Mouse (Mus musculus) cerebral cortex, adult 2 months (tissue): ENCODE results near the gene Crtac1.

Experiments
- WGBS: fragments of 180-500 bp; shearing (Covaris S2); methylation state at CpG from one replicate; pipeline ENCODE4 v1.1.7; 2018; 5-methylcytosine and 5-hydroxymethylcytosine counted together

Gene Crtac1

DNA sequence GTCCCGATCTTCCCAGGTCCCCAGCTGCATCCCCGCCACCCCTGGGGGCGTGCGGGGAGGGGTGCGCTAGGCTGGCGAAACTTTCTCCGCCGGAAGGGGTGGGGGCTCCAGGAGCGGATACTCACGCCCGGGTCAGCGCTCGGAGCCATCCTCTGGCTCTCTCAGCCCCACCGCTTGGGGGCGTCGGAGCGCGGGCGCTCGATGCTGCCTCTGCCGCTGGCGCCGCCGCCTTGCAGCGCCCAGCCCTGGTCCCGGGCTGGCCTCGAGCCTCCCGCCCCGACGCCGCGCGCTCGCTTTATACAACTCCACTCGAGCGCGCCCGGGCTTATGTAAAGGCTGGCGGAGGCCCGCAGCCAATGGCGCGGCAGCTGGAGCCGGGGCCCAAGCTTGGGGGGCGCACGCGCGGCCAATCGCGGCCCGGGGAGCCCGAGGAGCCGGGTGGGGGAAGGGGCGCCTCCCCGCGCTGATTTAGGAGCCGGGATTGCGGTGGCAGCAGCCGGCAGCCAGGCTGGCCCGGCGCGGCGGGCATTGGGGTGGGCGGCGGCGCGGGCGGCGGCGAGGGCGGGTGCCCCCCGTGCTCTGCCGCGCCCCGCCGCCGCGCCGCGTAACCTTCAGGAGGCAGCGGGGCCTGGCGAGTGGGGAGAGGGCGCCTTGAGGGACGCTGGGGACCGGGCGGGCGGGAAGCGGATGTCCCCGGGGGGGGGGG is at the start of gene Crtac1:
TSS of gene Crtac1 (minus strand) at position 299 of the 706 bp plus-strand sequence.
- 1% methylated on average over 82 of the region's 88 CpGs for WGBS

DNA sequence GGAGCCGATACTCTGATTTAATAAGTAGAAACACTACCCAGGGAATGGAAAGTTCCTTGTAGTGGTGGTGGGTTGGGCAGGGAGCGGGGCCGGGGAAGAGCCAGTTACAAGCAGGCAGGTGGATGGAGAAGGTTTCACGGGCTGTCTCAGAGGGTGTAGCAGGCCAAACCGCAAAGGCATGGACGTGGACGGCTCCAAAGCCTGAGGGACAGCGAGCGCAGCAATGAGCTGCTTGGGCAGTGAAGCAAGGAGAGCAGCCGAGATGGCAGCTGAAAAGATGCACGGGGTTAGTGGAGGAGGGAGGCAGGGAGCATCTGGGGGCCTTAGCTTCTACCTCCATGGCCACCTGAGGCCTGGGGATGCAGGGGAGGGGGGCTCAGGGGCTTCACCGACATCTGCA is 46.7 kb upstream of the Crtac1 start:
- WGBS, result 64% methylated on average over 12 of the region's 12 CpGs

DNA sequence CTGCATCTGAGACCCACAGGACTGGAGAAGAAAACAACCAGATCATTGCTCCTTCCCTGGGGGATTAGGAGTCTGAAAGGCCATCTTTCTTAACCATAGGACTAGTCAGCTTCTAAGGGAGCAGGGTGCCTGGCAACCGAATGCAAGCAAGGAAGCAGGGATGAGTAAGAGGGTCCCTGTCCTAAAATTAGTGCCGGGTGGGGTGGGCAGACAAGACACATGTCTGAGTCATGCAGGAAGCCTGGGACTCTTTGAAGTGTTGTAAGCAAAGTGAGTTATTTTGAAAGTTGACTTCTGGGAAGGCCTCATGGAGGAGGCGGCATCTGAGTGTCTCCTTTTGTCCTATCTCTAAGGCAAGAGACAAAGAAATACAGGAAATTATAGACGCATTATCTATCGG is 46.2 kb upstream of the Crtac1 start:
- 42% methylated on average over 5 of the region's 5 CpGs for WGBS

DNA sequence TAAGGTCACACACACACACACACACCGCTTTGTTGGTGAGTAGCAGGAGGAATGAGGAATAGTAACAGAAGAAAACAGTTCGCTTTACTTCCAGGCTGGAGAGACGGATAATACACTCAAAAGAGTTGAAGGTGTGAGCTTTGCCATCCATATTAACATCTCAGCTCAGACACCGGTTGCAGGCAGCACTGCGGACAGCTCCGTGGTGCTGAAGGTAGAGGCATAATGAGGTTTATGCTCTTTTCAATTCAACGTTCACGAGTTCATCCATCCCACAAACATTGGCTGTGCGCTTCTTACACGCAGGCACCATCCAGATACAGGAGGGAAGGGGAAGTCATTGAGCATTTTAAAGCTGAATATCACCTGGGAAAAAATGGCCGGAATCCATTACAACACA is 41.2 kb upstream of the Crtac1 start:
- WGBS, result 59% methylated on average over 11 of the region's 11 CpGs

DNA sequence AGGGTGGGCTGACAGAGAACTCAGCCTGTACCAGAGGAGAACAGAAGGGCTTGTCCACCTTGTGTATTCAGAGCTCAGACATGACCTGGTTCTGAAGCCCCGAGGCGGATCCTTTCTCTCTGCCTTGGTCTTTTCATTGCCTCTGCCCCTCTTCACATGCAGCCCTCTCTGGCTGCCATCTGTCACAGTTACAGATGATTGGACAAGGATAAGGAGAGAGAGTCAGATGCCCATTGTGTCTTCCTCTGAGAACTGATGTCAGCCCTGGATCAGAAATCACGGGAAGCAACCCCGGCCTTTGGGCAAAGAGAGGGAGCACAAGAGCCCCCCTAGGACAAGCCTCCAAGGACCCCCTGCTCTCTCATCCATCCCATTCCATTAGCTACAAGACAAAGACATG is 40.0 kb upstream of the Crtac1 start:
- 90% methylated on average over 4 of the region's 4 CpGs for WGBS

DNA sequence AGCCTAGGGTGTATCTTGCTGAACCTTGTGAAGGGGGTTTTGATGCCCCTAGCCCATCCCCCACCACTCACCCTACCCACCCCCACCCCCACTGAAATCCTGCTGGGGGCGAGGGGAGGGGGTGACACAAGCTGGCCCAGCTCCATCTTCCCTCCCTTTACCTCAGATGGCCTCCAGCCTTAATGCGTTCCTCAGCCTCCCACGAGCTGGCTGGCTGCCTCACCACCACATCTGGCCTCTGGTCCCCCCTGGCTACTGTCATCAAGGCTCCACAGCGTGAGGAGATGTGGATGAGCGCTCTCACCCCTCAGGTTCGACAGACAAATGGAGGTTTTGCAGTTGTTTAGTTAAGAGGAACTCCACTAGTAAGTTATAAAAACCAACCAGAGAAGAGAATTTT is 30.3 kb upstream of the Crtac1 start:
- 43% methylated on average over 6 of the region's 6 CpGs for WGBS

DNA sequence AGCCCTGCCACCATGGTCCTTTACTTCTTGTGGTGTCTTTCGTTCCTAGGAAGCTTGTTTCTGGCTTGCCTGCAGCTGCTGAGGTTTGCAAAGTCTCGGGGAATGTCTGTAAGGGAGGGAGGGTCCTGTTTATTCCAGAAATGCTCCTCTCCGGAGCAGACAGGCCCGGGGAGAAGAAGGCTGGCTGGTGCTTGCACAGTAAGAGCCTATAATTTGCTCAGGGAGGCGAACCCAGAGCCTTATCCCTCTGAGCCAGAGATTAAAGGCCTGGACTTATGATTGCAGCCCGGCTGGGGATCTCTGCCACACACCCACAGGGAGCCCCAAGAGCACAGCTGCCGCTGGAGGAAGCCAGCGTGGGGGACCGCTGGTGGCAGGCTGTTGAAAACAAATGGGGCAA is 29.8 kb upstream of the Crtac1 start:
- WGBS, result 35% methylated on average over 9 of the region's 9 CpGs

DNA sequence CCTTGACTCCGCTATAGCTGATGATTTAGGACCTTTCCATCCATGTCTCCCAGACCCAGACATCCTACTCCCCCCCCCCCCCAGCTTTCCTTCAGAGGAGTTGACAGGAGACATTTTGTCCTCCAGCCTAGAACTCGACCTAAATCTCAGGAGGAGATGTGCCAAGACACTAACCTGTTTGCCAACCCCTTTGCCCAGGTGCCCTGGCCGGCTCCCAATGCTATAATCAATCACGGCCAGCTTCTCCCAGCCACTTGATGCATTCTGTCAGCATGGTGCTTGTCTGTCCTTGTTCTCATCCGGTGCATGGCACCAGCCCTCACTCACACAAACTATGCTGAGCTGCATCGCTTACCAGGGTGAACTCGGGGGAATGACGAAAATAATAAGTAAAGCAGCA is 27.9 kb upstream of the Crtac1 start:
- WGBS, result 82% methylated on average over 8 of the region's 8 CpGs

DNA sequence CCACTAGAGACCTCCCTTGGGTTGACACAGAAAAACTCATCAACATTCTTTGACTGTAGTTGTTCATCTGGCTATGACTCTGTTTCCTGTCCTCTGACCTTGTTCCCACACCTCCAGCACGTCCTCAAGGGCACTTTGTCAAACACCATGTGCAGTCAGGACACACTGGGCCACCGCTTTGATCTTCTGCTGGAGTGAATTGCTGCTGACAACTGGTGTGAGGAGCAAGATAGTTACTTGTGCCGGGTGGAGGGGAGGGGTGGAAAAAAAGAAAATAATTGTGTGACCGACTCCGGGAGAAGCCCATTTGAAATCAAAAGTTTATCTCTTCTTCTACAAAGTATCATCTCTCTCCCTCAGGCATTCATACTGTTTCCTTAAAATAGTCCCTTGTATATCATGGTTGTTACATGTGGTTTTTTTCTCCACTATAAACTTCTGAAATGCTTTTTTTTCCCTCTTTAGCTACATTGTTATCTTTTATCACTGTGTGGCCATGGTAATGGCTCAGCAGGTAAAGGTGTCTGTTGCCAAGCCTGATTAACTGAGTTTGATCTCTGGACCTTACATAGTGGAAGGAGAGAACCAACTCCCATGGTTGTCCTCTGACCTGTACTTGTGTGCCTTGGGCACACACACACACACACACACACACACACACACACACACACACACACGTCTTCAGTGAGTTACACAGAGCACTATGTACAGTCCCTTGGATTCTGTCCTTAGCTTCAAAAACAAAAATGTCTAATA is 23.1 kb upstream of the Crtac1 start:
- WGBS, result 73% methylated on average over 6 of the region's 6 CpGs

DNA sequence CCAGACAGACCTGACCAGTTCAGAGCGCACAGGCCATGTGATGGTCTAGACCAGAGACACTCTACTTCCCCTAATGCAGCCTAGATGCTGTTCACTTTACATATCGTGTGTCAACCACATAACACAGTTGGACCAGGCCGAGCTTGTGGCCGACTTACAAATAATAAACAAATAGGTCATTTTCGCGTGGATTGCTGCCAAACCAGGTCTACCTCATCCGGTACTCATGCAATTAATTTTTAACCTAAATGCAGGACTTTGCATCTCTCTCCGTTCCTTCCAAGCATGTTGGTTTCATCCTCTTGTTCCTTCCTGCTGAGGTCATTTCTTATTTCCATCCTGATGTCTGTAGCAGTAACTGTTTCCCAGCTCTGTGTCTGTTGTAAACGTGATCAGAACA is 22.4 kb upstream of the Crtac1 start:
- WGBS, result 87% methylated on average over 9 of the region's 9 CpGs

DNA sequence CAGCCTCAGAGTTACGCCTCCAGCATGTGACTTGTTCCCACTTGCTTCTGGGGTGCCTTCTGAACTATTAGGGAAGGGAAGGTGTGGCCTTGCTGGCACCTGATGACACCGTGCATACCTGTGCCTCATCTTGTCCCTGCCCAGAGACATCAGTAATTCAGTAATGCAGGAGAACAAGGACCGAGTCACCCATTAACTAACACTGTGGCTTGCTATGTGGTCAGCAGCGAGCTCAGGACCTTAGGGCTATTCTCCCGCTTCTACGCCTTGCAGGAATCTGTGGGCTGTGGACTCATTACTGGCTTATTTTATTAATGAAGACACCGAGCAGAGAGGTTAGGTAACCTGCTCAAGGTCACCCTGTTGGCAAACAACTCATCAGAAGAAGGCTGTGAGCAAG is 21.0 kb upstream of the Crtac1 start:
- 90% methylated on average over 7 of the region's 7 CpGs for WGBS

DNA sequence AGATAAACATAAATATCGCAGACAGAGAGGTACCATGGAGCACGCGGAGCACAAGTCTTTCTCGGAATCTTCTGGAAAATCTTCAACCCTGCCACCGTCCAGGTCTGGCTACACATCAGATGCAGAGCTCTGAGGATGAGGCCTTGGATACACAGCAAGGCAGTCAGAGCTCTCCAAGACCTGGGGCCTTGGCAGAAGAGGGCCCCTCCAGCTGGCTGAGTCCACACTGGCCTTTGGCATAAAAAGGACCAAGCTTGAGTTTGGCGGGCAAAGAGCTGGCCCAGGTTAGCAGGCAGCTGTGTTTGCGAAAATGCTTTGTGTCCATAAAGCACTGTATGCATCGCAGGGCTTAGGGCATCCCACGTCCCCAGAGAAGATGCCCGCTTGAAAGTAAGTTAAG is 17.0 kb upstream of the Crtac1 start:
- 82% methylated on average over 10 of the region's 10 CpGs for WGBS

DNA sequence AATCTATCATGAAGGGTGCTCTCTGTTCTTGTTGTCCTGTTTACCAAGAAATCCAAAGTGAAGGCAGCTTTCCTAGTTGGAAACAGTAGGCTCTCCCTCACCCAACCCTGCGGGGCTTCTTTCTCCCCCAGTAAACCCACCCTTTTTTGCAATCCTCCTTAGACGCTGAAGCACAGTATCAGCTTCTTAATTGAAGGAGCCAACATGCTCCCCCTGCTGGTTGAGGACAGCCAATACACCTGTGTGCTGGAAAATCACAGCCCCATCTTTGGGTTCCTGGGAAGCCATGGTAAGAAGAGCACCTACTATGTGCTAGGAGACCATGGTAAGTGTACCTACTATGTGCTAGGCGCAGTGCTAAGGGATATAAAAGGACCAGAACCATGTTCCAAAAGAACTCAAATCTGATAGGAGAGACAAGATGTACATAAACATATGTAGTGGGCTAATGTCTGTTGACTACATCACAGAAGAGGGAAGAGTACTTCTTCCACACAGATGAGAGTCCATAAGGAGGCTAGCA is 12.4 kb upstream of the Crtac1 start:
- 10% methylated on average over 3 of the region's 3 CpGs for WGBS

DNA sequence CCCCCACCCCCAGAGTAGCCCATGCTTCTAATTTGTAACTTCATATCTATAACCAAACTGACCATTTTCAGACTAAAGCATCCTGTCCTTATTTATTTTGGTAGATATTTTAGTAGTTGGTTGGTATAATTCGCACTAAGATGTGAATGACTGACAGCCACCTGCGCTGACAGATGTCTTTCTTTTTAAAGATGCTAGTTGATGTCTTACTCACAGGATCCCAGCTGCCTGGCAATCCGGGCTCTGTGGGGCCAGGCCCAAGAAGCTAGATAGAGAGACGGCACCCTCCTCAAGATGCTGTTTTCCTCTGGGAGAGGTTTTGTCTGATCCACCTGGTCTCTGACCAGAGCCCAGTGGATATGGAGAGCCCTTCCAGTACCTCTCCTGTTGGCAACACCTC is 11.7 kb upstream of the Crtac1 start:
- WGBS, result 65% methylated on average over 4 of the region's 4 CpGs

DNA sequence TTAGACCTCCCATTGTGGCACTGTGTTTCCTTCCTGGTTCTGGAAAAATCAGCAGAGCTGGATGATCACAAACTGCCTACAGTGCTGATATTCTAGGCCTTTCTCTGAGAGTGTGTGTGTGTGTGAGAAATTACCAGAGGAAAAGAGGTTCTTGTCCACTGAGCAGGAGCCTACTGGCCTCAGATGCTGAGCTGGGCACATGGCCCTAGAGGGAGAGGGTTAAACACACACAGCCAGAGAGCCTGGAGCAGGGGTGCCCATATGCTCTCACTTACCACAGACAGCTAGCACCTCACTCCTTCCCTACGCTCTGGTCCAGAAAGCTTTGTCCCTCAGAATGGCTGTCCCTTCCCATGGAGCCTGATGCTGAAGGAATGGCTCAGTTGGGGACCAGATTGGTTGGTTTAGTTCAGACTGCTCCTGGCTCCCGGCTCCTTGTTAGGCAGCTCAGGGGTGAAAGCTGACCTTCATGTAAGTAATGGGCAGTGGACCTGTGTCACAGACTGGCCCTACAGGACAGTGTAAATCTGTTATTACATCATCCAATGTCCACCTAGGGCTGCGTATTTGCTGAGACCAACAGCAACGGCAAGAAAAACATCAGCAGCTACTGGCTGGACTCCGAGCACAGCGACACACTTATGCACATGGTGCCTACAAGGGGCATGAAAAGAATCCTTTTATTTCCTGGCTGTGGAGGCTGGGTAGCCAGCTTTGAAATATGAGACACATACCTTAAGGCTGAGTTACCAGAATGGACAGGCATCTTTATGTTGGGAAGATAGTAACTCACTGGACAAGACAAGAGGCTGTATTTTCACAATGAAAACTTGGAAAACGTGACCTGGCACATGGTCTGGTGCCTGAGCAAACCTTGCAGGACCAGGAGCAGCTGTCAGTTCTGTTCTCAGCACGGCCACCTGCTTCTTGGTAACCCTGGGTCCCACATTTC is 10.9 kb upstream of the Crtac1 start:
- 69% methylated on average over 8 of the region's 8 CpGs for WGBS

DNA sequence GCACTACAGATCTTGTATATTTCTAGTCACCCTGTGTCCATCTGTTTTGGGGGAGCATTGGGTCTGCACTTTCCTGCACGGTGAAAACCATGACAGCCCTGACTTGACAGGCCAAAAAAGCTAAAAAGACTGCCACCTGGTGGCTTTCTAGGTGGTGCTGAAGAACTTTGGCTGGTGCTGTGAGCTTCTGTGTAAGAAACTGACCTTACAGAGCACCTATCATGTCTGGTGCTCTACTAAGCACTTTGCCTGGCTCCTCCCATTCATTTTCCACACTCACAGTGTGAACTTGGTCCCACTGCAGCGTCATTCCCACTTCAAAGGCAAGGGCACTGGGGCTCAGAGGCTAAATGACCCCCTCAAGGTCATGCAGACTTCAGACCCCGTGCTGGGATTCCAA is 8.5 kb upstream of the Crtac1 start:
- WGBS, result 54% methylated on average over 3 of the region's 3 CpGs

DNA sequence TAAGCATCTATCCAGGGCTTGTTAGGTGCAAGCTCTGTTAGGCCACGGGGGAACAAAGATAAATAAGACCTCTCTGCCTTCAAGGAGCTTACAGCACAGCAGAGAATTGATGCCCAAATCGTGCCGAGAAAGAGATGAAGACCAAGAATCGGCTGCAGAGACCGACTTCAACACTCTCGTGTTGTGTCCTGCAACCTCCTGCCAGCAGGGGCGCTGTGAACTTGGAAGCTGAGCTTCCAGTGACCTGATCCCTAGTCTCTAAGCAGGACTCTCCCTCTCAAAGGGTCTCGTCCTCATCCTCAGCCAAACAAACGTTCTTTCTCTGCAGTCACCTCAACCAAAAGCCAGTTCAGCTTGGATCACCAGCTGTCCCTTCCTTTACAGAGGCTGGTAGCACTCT is 7.8 kb upstream of the Crtac1 start:
- WGBS, result 82% methylated on average over 9 of the region's 9 CpGs

DNA sequence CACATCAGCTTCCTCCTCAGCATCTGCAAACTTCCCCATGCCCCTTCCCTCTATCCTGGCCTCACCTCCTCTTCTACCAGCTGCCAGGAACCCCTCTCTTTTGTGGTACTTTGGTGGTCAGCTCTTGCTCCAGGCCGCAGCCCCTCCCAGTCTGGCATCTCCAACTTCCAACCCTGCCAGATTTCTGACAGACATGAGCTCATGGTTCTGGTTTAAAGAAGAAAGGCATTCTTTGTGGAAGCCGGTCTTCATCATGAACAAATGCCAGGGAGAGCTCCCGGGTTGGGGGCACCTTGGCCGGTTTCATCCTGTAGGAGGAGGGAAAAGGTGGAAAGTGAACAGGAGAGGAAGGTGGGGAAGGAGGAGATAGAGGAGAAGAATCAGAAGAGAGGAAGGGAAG is 4.0 kb upstream of the Crtac1 start:
- WGBS, result 39% methylated on average over 4 of the region's 4 CpGs

DNA sequence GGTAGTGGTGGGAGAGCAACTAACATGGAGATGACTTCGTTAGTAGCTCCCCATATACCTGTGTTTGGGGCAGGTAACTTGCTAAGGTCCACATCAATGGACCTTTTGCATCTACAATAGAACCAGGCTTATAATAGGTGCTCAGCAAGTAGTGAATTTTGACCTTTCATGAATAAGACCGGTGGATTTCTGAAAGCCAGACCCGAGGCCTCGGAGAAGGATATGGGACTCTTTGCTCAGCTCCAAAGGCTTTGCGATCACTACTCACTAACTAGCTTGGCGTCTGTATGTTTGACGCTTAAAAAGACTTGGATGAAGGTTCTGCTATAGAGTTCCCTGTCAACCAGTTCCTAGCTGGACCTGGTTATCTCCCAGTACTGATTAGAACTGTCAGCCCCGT is 1.2 kb upstream of the Crtac1 start:
- WGBS, result 48% methylated on average over 8 of the region's 8 CpGs

DNA sequence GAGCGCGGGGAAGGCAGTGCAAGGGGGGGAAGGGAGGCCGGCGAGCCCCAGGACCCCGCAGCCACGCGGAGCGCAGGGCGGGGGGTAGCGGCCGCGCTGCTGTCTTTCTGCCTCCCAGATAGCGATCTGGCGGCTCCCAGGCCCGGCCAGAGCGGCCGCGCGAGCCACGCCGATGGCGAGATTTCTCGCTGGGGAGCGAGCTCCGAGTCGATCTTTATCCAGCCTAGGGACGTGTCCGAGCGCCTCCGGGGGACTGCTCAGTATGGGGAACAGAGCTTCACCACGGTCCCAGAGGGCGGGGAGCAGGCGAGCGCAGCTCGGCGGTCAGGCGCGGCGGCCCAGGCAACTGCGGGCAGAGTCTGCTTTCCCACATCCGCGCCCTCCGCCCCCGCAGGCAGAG is 608 bp upstream of the Crtac1 start:
- WGBS, result 2% methylated on average over 37 of the region's 44 CpGs

DNA sequence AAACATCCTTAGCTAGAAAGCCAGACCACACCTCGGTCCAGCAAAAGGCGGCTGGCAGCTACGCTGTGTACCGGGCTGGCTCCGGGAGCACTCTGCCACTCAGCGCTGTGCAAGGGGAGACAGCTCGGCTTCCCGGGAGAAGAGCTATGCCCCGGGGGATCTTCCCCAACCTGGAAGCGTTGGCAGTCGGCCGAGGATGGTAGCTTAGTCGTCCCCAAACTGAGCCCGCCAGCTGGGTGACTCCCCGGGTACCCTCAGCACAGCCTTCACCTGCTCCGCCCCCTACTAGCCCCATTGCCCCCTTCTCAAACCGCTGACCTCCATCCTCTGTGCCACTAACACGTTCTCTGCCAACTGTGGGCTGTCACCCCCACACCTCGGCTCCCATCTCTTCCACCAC is 602 bp downstream of the Crtac1 start:
- WGBS, result 2% methylated on average over 19 of the region's 19 CpGs

DNA sequence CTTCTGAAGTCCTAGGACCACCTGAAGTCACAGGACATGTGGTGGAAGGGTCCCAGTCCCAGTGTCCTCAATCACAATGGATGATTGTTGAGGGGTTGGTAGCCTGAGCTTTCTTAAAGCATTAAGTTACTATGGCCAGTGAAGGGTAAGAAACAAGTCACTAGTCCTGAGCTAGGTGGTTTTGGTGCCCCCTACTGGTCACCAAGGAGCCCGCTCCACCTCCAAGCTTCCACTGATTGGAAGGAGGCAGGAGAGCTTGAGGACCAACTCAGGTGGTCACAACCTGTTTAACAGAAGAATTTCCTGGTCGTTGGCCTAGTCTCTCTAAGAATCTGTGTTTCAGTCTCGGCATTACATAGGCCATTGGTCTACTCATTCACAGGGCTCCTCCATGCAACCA is 2.2 kb downstream of the Crtac1 start:
- 23% methylated on average over 3 of the region's 3 CpGs for WGBS
